Mouse (Mus musculus) right cerebral cortex, postnatal 36 days (tissue): ENCODE measurements around the gene H2-DMb1.

Source experiments
- DNase-seq, 2 experiments: peaks; one replicate each; pipeline ENCODE4 v3.0.0; 2022; ENCODE audit warnings: low spot score in 2 of 2, mixed read lengths in 1 of 2

H2-DMb1 gene

DNA sequence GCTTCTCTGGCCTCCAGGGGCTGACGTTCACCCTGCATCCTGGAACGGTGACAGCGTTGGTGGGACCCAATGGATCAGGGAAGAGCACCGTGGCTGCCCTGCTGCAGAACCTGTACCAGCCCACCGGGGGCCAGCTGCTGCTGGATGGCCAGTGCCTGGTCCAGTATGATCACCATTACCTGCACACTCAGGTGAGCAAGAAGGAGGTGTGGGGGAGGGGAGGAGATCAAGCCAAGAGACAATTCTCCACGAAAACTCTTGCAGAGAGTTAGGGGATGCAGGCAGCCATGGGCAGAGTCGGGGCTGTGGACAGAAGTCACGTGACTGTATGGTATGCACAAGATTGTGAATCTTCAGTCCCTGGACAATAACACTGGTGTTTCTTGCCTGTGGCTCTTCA, 40.6 kb downstream of the H2-DMb1 start:
- DNase-seq = no peak

DNA sequence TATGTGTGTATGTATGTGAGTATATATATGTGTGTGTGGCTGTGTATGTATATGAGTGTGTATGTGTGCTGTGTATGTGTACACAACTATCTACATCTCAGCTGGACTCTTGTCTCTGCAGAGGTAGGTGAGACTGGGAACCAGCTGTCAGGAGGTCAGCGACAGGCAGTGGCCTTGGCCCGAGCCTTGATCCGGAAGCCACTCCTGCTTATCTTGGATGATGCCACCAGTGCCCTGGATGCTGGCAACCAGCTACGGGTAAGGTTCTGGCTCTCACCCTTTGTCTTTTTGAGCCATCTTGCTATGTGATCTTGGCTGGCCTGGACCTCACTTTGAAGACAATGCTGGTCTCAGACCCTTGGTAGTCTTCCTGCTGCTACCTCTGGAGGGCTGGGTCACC, 41.9 kb downstream of the H2-DMb1 start:
- no peak for DNase-seq

DNA sequence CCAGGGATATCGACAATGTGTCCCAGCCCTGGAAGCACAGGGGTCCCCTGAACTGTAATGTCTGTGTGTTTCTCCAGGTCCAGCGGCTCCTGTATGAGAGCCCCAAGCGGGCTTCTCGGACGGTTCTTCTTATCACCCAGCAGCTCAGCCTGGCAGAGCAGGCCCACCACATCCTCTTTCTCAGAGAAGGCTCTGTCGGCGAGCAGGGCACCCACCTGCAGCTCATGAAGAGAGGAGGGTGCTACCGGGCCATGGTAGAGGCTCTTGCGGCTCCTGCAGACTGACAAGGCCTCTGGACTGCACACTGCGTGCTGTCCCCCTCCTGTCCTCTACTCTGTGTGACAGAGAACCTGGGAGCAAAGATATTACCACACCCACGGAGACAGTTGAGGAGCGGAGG, 43.6 kb downstream of the H2-DMb1 start:
- DNase-seq = no peak

DNA sequence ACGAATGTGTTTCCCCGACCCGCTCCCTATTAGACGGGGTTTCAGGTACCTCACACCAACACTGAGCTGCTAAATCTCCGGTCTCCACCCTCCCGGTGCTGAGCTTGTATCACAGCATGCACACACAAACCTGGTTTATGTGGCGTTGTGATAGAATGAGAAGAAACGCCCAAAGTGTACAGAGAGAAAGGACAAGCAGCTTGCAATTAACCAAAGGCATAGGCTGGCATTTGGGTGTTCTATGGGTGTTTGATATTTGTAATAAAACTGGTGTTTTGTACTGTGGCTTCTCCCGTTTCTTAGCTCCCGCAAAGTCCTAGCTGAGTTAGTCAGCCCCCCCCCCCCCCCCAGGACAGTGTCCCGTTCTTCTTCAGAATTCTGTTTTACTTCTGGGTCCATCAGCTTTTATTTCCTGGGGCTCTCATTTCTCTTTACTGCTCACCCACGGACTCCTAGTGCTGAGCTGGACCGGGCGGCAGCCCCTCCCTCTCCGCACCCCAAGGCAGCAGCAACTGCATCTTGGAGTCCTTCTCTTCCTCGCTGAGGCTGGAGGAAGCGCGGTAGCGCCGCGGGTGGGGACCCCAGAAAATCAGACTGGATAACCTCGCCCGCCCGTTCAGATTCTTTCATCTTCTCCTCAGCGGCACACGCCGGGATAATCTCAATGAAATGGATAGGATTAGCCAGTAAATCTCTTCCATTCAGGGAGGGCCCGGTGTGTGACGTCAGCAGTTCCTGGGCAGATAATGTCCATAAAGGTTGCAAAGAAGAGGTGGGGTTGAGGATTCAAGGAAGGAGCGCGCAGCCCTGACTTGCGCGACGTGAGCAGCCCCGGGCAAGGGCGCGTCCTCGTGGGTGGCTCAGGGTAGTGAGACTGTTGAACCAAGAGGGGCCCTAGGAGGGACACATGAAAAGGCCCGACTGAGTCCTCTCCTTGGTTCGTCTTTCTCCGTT, 44.3 kb downstream of the H2-DMb1 start, which contains the start of gene Psmb8:
Gene Psmb8 (plus strand): TSS at position 781 of the 954 bp plus-strand sequence.
- DNase-seq = peak; percentile 80

DNA sequence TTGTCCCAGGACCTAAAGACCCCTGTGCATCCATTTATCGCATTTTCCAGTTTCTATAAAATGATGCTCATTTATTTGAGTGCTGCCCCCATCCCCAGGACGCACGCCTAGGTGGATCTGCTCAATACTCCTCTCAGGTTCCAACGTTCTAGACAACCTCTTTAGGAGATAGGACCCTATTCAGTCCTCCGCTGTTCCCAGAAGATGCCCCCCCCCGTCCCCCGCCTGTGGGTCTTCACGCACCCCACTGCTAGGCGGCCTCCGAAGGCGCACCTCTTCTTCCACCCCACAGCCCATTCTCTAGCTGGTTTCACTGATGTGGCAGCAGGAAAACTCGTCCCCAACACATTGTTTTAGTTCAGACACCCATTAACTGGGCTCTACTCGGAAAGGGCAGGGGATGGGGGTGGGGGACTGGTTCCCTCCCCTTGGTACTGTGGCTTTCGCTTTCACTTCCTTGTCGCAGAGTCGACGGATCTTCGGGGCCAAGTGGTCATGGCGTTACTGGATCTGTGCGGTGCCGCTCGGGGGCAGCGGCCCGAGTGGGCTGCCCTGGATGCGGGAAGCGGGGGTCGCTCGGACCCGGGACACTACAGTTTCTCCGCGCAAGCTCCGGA, 45.1 kb downstream of the H2-DMb1 start:
- DNase-seq = no peak

DNA sequence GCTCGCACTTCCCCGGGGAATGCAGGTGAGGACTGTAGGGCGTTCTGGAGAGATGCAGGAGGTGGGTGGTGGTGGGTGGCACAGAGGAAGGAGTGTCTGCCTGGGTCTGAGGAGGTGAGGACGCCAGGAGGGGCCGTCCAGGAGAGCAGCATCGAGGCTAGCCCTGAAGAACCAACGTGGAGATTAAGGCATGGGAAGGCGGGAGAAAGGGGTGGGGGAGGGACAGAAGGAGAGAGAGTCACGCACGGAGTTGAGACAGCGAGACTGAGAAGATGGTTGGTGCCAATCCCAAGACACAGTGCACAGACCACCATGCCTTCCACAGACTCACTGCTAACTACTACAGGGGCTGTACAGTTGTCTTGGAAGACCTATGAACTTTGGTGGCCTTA, 45.6 kb downstream of the H2-DMb1 start:
- DNase-seq = no peak

DNA sequence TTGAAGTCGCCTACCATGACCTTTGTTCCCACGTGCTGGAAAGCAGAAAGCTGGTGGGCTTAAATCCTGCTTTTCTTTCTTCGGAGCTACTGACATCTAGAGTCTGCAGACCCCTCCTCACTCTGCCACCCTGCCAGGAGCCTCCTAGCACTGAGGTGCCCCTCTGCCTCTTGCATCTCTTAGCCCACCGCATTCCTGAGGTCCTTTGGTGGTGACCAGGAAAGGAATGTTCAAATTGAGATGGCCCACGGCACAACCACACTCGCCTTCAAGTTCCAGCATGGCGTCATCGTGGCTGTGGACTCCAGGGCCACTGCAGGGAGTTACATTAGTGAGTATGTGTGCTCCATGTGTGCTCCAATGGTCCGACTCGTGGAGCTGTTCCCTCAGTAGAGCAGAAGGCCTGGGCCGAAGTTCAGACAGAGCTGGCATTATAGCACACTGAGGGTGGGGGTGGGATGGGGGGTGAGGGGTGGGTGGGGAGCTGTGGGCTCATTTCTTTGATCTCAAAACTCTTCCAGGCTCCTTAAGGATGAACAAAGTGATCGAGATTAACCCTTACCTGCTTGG, 46.3 kb downstream of the H2-DMb1 start:
- DNase-seq = no peak

DNA sequence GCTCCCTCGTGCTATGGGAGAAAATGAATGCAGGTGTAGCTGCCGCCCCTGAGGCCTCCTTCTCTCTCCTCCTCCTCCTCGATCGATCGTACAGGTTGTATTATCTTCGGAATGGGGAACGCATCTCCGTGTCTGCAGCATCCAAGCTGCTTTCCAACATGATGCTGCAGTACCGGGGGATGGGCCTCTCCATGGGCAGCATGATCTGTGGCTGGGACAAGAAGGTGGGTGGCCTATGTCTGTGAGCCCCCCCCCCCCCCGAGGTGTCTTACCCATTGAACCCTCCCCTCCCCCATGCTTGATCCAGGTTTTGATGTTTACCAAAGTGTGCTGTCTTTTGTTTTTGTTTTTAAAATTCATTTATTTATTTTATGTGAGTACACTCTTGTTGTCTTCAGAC, 47.2 kb downstream of the H2-DMb1 start:
- DNase-seq = no peak

DNA sequence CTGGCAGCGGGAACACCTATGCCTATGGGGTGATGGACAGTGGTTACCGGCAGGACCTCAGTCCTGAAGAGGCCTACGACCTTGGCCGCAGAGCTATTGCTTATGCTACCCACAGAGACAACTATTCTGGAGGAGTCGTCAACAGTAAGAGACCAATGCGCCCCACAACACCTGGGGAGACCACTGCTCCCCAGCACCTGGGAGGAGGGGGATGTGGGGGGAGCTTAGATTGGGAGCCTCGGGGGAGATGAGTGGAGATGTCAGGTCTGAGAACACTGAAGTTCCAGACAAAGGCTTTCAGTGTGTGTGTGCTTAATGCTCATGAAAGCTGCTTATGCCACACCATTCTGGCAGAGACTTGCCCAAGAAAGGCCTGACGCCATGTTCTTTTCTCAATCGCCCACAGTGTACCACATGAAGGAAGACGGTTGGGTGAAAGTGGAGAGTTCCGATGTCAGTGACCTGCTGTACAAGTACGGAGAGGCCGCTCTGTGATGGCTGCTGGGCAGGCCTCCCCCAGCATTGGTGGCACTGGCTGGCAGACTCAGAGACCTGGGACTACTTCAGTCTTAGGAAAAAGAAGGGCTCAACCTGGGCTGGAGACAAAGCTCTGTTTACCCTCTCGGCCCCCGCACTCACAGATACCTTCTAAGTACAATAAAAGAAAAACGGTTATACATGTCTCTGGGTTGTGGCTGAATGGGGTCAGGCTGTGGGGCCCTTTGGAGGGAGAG, 48.1 kb downstream of the H2-DMb1 start:
- no peak for DNase-seq

DNA sequence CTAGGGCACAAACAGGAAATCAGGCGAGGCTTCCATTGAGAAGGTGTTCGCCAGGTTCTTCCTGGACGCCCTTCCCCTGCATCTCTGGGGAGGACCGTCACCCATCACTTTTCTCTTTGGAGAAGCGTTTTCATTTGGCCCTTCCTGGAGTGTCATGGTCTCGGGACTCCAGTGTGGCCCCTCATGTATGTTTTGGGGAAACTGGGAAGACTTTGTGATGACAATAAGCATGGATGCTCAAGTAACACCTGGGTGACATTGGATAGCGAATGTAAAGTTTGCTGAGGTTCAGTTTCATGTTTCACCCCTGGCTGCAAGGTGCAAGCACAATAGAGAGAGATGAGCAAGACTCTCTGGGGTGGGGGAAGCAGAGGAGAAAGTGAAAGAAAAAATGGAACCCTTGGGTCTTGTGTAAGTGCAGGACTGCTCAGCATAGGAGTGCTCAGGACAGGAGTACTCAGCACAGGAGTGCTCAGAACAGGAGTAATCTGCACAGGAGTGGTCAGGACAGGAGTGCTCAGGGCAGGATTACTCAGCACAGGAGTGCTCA, 48.7 kb downstream of the H2-DMb1 start:
- no peak for DNase-seq

DNA sequence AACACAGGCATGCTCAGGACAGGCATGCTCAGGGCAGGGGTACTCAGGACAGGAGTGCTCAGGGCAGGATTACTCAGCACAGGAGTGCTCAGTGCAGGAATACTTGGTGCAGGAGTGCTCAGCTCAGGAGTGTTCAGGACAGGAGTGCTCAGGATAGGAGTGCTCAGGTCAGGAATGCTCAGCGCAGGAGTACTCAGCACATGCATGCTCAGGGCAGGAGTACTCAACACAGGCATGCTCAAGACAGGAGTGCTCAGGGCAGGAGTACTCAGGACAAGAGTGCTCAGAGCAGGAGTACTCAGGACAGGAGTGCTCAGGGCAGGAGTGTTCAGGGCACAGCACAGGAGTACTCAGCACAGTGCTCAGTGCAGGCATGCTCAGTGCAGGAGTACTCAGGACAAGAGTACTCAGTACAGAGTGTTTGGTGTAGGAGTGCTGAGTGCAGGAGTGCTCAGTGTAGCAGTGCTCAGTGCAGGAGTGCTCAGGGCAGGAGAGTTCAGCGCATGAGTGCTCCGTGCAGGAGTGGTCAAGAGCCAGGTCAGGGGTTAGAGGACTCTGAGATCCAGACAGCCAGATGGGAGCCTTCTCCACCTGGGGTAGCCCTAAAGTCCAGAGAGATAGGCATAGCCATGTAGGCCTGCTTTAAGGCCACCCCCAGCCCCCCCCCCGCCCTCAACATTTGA, 50.0 kb downstream of the H2-DMb1 start:
- no peak for DNase-seq

DNA sequence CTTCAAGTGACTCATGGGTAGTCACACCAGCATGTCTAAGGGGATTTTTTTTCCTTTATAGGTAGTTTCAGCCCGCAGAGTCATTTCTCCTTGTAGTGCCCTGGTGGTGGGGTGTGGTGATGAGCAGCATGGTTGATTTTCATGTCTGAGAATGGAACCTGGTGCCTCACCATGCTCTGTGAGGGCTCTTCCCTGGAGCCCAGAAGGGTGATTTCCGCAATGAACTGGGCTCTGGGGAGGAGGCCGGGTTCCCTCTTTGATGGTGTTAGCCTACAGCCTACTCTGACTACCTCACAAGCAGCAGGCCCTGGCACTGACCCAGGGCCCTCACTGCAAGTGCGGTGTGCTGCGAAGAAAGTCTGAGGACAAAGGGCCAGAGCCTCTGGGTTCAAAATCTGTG, 50.6 kb downstream of the H2-DMb1 start, which contains the start of gene Tap2:
Gene Tap2 (plus strand): TSS at position 84 of the 400 bp plus-strand sequence.
- DNase-seq = no peak

DNA sequence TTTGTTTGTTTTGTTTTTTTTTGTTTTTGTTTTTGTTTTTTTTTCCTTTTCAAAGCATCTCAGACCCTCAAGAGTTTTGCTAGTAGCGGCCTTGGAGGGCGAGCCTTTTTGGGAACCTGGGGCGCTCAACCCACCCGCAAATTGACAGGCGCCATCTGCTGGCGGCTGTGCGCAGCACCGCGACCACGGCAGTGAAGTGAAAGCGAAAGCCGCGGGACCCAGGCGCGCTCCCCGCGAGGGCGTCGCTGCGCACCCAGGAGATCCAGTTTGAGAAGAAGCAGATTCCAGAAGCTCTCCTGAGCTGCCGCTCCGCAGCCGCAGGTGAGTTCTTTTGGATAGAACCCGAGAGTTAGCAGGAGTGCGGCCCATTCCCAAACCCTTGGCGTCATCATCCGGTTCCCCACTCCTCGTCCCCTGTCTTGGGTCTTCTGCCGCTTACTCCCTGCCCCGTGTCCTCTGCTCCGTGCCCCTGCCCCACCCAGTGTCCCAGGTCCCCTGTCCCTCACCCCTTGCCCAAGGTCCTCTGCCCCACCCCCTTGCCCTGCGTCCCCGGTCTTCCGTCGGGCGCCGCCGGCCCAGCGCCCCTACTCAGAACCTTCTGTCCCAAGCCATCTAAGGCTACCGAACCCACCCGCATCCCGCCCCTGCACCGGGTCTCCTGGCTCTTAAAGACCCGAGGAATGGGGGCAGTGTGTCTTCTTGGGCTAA, 51.6 kb downstream of the H2-DMb1 start:
- DNase-seq = peak; percentile 69

DNA sequence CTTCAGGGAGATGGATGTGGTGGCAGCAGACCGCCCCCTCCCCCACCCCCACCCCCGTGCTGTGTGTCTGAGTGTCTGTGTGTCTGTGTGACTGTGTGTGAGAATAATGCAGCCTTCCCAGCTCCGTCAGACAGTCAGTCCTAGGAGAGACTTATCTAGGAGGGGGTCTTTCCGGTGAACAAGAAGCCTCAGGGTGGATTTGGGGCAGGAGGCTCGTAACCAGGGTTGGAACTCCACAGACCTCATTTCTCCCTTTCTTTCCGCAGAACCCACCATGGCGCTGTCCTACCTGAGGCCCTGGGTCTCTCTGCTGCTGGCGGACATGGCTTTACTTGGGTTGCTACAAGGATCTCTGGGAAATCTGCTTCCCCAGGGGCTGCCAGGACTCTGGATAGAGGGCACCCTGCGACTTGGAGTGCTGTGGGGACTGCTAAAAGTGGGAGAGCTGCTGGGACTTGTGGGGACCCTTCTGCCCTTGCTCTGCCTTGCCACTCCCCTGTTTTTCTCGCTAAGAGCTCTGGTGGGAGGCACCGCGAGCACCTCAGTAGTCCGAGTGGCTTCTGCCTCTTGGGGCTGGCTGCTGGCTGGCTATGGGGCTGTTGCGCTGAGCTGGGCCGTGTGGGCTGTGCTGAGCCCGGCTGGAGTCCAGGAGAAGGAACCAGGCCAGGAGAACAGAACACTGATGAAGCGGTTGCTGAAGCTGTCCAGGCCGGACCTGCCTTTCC, 52.3 kb downstream of the H2-DMb1 start:
- no peak for DNase-seq

DNA sequence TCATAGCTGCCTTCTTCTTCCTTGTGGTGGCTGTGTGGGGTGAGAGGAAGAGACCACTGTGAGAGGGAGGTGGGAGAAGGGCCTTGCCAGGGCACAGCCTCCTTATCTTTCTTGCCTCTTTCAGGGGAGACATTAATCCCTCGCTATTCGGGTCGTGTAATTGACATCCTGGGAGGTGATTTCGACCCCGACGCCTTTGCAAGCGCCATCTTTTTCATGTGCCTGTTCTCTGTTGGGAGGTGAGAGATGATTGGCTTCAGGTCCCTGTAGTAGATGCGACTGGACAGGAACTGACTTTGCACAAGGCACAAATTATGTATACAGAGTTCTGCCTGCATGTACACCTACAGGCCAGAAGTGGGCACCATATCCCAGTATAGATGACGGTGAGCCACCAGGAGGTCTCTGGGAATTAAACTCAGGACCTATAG, 52.9 kb downstream of the H2-DMb1 start:
- no peak for DNase-seq

DNA sequence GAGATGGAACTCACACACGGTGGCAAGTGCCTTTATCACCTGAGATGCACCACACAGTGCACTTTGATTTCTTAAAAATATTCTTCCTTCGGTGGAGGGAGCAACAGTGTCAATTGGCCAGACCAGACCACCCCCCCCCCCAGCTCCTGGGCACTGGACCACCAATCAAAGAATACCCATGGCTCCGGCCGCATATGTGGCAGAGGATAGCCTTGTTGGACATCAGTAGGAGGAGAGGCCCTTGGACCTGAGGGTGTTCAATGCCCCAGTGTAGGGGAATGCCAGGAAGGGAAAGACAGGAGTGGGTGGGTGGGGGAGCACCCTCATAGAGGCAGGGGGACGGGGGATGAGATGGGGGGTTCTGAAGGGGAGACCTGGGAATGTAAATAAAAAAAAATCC, 53.9 kb downstream of the H2-DMb1 start:
- DNase-seq = no peak

DNA sequence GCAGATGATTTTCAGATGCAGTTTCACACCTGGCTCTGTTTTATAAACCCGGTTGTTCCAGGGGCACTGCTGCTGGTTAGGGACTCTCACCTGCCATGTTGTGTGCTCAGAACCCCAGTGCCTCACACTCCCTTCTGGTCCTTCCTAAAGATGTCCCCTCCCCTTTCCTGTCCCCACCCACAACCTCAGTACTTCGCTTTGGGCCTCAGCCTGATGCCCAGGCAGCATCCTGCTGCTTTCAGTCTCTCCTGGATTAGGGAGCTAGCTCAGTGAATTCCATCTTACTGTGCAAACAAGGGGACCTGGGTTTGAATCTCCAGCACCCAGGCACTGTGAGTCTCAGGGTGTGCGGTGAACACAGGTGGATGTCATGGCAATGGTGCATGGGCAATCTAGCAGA, 54.6 kb downstream of the H2-DMb1 start:
- DNase-seq = no peak

DNA sequence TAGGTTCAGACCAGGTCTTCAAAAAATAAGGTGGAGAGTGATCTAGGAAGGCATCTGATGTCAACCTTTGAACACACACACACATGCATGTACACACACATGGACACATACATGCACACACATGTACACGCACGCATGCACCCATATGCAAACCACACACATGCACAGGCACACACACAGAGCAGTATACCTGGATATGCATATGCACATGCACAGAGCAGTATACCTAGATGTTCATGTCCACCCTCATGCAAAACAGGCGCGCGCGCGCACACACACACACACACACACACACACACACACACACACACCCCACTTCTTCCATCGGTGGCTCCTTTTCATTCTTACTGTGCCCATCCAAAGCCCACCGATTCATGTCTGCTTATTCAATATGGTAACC, 55.0 kb downstream of the H2-DMb1 start:
- DNase-seq = no peak

DNA sequence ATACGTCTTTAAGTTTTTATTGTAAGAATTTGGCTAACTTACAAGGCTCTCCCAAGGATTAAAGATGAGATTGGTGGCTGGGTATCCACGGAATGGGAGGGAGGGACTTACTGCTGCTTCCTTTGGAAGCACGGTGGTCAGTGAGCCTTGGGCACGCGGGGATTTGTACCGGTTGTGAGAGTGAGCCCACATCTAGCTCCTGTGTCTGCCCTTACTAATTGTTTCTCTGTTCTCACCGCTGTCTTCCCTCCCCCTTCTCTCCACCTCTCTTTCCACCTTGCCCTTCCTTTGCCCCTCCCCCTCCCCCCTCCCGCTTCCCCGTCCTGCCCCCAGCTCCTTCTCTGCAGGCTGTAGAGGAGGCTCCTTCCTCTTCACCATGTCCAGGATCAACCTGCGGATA, 55.5 kb downstream of the H2-DMb1 start:
- no peak for DNase-seq

DNA sequence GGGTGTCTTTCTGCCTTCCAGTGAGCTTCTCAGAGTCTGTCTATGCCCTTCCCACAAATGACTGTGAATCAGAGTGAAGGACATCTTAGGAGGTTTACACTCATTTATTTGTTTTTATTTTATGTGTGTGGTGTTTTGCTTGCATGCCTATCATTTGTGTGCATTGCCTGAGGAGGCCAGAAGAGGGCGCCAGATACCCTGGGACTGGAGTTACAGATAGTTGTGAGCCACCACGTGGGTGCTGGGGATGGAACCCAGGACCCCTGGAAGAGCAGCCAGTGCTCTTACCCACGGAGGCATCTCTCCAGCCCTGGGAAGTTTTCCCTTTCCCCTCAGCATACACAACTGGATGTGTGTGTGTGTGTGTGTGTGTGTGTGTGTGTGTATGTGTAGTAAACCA, 56.8 kb downstream of the H2-DMb1 start:
- DNase-seq = no peak
